Mouse (Mus musculus) hindbrain, embryonic 13.5 days (tissue): ENCODE results near the gene Rftn2. TPM values are rescaled to one million over a fixed set of nuclear protein-coding genes. Genes with fewer than 3 reads are reported as not detected.
A peak's percentile ranks its signal among the peaks of the same experiment; 100 is the strongest.

Experiments
- ATAC-seq: fragments of 200-750 bp; cut with Nextera tagmentation; 2 replicates; pipeline ENCODE4 v1.8.0; 2017; ENCODE audit warnings: moderate TSS enrichment; ENCODE audit not compliant: low FRiP score
- H3K27ac ChIP-seq: fragments of 300-500 bp; sonication (generic); 2 replicates; pipeline ENCODE4 v1.5.1; 2015; ENCODE audit warnings: inconsistent platforms, mild to moderate bottlenecking, moderate library complexity
- H3K27me3 ChIP-seq: fragments of 300-500 bp; sonication (generic); 2 replicates; pipeline ENCODE4 v1.6.1; 2015; ENCODE audit warnings: mild to moderate bottlenecking, inconsistent platforms
- H3K36me3 ChIP-seq: fragments of 300-500 bp; sonication (generic); 2 replicates; pipeline ENCODE4 v1.6.1; 2015; ENCODE audit warnings: mild to moderate bottlenecking, inconsistent platforms
- H3K4me1 ChIP-seq: fragments of 300-500 bp; sonication (generic); replicated peaks from 2 replicates; pipeline ENCODE4 v1.6.1; 2015; ENCODE audit warnings: inconsistent platforms
- H3K4me2 ChIP-seq: fragments of 300-500 bp; sonication (generic); 2 replicates; pipeline ENCODE4 v1.6.1; 2015; ENCODE audit warnings: inconsistent platforms, mild to moderate bottlenecking, moderate library complexity
- H3K4me3 ChIP-seq: fragments of 300-500 bp; sonication (generic); 2 replicates; pipeline ENCODE4 v1.5.1; 2015; ENCODE audit warnings: mild to moderate bottlenecking, inconsistent platforms
- H3K9ac ChIP-seq: fragments of 300-500 bp; sonication (generic); 2 replicates; pipeline ENCODE4 v1.6.1; 2015; ENCODE audit warnings: mild to moderate bottlenecking, inconsistent platforms
- H3K9me3 ChIP-seq: fragments of 300-500 bp; sonication (generic); 2 replicates; pipeline ENCODE4 v1.6.1; 2016; ENCODE audit warnings: inconsistent platforms
- WGBS: fragments of 180-500 bp; shearing (Covaris S2); methylation state at CpG from one replicate; pipeline ENCODE4 v1.1.7; 2015; 5-methylcytosine and 5-hydroxymethylcytosine counted together
- polyA plus RNA-seq: library from polyadenylated mRNA; unstranded; fragments of >200 nt; fragmentation: Nextera tagmentation; extraction: Ambion mirVana; gene quantifications from 2 replicates; pipeline ENCODE4 v1.2.1, GENCODE M21; 2015

Rftn2 gene
- polyA plus RNA-seq, result 10.0 and 11.3 TPM in 2 replicates

DNA sequence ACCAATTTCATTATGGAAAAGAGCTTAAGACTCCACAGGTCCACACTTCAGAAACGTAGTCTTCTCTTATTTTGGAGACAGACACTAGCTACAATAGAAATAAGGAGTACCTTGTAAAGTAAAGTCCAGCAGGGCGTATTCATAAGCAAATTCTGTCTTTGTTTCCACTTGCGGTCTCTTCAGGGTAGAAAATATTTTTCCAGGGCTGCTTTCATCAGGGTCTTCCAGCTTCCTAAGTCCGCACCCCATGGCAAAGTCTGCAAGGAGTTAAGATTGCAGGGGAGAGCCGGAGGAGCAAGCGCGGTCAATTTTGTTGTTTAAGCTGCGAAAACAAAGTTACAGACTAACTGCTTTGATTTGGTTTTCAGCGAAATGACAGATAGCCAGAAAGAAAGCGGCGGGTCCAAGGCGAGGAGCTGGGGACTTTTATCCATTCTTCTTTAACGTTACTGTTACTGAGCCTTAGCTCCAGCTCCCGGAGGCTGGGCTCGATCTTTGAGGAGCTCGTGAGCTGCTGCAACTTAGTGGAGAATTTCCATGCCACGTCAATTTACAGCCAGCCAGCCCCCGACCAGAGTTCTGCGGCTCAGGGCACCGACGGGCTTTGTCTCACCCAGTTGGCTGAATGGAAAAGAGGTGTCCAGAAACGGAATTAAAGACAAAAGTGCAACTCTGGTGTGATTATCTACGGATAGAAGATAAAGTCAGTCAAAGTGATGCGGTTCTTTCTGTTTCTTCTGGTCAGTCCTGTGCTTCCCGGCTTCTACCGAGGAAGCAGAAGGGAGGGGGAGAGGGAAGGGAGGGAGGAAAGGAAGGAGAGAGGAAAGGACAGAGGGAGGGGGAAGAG lies at the start of gene Rftn2:
Rftn2 (minus strand) TSS at position 772 of the 847 bp plus-strand sequence.
- under 1% methylated on average over 26 of the region's 26 CpGs for WGBS
- H3K9ac ChIP-seq, result peak within 1 kb of the TSS; percentile 71
- no peaks in the 10 kb centered on the region for H3K36me3 ChIP-seq
- 0 out of 2 replicates have a peak, but pooled peaks cover 4% of the 10 kb centered on the region for H3K27me3 ChIP-seq
- H3K27ac ChIP-seq, result peak within 1 kb of the TSS; percentile 55; the same call in 1 of the 2 replicates
- peak within 1 kb of the TSS; percentile 64 for H3K4me2 ChIP-seq
- H3K4me3 ChIP-seq, result peak within 1 kb of the TSS; percentile 44
- H3K4me1 ChIP-seq, result peaks cover 19% of the 10 kb centered on the region
- no peak for ATAC-seq
- no peaks in the 10 kb centered on the region for H3K9me3 ChIP-seq

DNA sequence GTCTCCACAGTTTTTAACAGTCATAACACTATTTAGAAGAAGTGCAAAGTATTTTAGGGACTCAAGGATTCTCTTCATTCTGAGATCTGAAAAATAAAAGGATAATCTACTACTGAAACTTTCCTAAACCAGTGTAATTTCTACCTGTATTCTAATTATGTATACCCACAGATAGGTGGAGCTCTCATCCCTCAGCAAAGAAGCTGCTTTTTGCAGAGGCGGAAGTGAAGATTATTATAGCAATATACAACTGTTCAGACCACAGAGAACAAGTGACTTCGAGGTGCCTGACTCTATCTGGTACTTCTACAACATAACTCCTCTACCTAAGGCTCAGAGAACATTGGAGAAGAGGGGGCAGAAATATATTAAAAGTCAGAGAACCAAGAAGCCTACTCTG lies 38.9 kb upstream of the Rftn2 start:
- WGBS, result 69% methylated on average over 2 of the region's 2 CpGs
- Histone ChIP-seq H3K4me1 (no peaks in the 10 kb centered on the region), H3K9ac (no peak overlapping the region), H3K27me3 (no peaks in the 10 kb centered on the region), H3K4me3 (no peak overlapping the region), H3K9me3 (no peaks in the 10 kb centered on the region), H3K4me2 (no peak overlapping the region), H3K27ac (no peak overlapping the region), H3K36me3 (no peaks in the 10 kb centered on the region)
- ATAC-seq, result no peak

DNA sequence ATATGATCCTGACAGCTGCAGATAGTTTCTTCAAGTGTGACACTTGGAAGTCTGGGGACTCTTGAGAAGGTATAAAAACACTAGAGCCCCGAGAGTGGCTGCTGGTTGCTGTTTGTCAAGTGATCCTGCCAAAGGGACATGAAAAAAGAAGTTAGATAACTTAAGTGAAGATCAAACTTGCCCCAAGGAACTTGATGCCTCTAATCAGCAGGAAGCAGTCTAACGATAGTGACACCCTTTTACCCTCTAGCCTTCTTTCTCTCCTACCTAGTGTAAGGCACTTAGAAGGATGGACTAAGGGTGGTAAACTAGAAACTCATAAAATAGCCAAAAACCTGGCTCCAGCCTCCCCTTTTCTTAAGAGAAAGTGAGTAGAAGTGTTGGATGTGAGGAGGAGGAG lies 37.8 kb upstream of the Rftn2 start:
- no peaks in the 10 kb centered on the region for H3K27me3 ChIP-seq
- H3K9ac ChIP-seq, result no peak overlapping the region
- no peak for ATAC-seq
- no peaks in the 10 kb centered on the region for H3K9me3 ChIP-seq
- WGBS, result 65% methylated on average over 2 of the region's 2 CpGs
- no peak overlapping the region for H3K27ac ChIP-seq
- no peaks in the 10 kb centered on the region for H3K36me3 ChIP-seq
- no peak overlapping the region for H3K4me3 ChIP-seq
- H3K4me2 ChIP-seq, result no peak overlapping the region
- H3K4me1 ChIP-seq, result no peaks in the 10 kb centered on the region

DNA sequence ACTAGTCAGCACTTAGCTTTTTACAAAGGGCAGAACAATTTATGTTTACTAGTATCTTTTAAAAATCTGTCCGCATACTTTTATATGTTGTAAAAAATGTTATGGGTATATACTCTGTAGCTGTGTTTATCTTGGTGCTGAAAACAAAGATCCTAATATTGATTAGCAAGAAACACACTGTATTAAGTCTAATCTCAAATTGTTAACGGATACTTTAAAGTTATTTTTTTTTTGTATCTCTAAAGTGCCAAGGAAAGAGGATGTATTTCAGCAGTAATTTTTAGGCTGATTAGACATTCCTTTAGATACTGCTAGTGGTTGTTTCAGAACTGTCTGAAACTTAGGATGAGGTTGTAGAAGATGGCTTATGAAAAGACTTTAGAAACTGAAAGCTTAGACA lies 19.8 kb upstream of the Rftn2 start:
- Histone ChIP-seq H3K4me1 (peaks cover 8% of the 10 kb centered on the region), H3K27me3 (no peaks in the 10 kb centered on the region), H3K27ac (no peak overlapping the region), H3K36me3 (no peaks in the 10 kb centered on the region), H3K4me3 (no peak overlapping the region), H3K4me2 (no peak overlapping the region), H3K9ac (no peak overlapping the region), H3K9me3 (no peaks in the 10 kb centered on the region)
- WGBS, result 89% methylated on average over 2 of the region's 2 CpGs
- no peak for ATAC-seq

DNA sequence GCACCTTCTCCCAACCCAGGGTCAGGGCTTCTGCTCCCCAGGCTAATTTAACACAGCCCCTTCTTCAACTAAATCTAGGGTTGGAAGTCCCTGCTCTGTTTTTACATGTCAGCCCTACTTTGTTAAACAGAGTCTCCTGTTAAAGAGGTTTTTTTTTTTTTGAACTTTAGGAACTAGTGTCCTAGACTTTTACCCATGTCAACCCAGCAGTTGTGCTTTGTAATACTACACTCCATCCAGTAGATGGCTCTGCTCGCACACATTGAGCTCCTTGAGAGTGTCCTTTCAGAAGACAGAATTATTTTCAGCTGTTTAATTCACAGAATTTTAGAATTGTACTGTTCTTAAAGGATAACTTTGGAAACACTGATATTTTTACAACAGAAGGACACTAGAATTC lies 12.7 kb upstream of the Rftn2 start:
- 2% methylated on average over 1 of the region's 1 CpGs for WGBS
- no peak for ATAC-seq
- Histone ChIP-seq H3K4me2 (peak overlapping the region; percentile 98), H3K36me3 (no peaks in the 10 kb centered on the region), H3K27ac (no peak overlapping the region), H3K4me3 (peak overlapping the region; percentile 84), H3K9ac (peak overlapping the region; percentile 87), H3K27me3 (no peaks in the 10 kb centered on the region), H3K4me1 (peaks cover 43% of the 10 kb centered on the region), H3K9me3 (no peaks in the 10 kb centered on the region)

DNA sequence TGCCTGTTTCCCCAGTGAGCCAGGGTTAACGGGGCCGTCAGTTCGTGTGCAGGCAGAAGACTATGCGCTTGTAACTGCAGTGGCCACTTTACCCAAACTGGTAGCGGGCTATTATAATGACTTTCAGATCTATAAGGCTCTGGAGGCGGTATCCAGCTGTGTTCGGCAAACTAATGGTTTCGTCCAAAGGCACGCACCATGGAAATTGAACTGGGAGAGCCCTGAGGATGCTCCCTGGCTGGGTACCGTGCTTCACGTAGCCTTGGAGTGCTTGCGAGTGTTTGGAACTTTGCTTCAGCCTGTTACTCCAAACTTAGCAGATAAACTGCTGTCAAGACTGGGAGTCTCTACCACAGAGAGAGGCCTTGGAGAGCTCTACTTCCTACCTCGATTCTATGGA lies 11.9 kb upstream of the Rftn2 start:
- Histone ChIP-seq H3K27me3 (no peaks in the 10 kb centered on the region), H3K9ac (peak overlapping the region; percentile 87), H3K4me2 (peak overlapping the region; percentile 98), H3K4me1 (peaks cover 43% of the 10 kb centered on the region), H3K4me3 (peak overlapping the region; percentile 84), H3K36me3 (no peaks in the 10 kb centered on the region), H3K27ac (no peak overlapping the region), H3K9me3 (no peaks in the 10 kb centered on the region)
- ATAC-seq, result no peak
- 18% methylated on average over 13 of the region's 13 CpGs for WGBS

DNA sequence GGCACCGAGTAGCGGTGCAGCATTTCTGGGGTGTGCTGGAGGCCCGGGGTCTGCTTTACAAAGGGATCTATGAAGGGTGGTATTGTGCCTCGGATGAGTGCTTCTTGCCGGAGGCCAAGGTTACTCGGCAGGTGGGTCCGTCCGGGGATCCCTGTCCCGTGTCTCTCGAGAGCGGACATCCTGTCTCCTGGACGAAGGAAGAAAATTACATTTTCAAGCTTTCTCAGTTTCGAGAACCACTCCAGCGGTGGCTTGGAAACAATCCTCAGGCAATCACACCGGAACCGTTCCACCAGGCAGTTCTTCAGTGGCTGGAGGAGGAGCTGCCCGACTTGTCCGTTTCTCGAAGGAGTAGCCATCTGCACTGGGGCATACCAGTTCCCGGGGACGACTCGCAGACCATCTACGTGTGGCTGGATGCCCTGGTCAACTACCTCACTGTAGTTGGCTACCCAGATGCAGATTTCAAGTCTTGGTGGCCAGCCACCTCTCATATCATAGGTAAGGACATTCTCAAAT lies 11.1 kb upstream of the Rftn2 start:
- H3K4me2 ChIP-seq, result peak overlapping the region; percentile 98
- ATAC-seq, result peak; percentile 78; the same call in 1 of the 2 replicates

DNA sequence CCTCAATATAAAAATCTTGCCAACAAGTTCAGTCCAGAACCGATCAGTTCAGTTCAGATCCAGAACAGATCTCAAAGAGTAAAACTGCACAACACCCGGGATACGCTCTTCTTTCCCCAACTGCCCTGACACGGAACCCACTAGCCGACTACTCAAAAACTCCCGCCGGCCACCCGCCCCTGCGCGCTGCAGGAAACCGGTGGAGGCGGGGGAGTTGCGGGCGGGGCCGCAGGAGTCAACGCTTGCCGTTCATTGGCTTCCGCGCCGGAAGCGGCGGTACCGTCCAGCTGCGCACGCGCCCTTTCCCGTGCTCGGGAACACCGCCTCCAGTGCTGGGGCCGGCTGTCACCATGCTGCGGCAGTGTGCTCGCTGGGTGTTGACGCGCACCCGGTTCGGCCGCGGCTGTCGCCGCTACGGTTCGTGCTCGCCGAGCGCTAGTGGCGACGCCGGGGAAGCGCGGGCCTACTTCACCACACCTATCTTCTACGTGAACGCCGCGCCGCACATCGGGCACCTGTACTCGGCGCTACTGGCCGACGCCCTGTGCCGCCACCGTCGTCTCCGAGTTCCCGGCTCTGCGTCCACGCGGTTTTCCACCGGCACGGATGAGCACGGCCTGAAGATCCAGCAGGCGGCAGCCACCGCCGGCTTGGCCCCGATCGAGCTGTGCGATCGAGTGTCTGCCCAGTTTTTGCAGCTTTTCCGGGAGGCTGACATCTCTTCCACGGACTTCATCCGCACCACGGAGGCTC lies 10.5 kb upstream of the Rftn2 start, which contains the start of gene Mars2:
Mars2 (plus strand) TSS at position 288 of the 753 bp plus-strand sequence.
- Histone ChIP-seq H3K9ac (peak within 1 kb of the TSS; percentile 87), H3K4me3 (peak within 1 kb of the TSS; percentile 84), H3K4me2 (peak within 1 kb of the TSS; percentile 98), H3K36me3 (no peaks in the 10 kb centered on the region), H3K27ac (peak within 1 kb of the TSS; percentile 88), H3K27me3 (no peaks in the 10 kb centered on the region), H3K4me1 (peaks cover 41% of the 10 kb centered on the region), H3K9me3 (no peaks in the 10 kb centered on the region)
- peak; percentile 99 for ATAC-seq
- WGBS, result under 1% methylated on average over 82 of the region's 82 CpGs

More for the DNA sequence above, 11.1 kb upstream of the Rftn2 start:
- H3K27ac ChIP-seq, result peak overlapping the region; percentile 88
- peak overlapping the region; percentile 87 for H3K9ac ChIP-seq
- H3K9me3 ChIP-seq, result no peaks in the 10 kb centered on the region
- 0% methylated on average over 23 of the region's 23 CpGs for WGBS
- H3K4me3 ChIP-seq, result peak overlapping the region; percentile 84
- peaks cover 43% of the 10 kb centered on the region for H3K4me1 ChIP-seq
- no peaks in the 10 kb centered on the region for H3K27me3 ChIP-seq
- no peaks in the 10 kb centered on the region for H3K36me3 ChIP-seq

DNA sequence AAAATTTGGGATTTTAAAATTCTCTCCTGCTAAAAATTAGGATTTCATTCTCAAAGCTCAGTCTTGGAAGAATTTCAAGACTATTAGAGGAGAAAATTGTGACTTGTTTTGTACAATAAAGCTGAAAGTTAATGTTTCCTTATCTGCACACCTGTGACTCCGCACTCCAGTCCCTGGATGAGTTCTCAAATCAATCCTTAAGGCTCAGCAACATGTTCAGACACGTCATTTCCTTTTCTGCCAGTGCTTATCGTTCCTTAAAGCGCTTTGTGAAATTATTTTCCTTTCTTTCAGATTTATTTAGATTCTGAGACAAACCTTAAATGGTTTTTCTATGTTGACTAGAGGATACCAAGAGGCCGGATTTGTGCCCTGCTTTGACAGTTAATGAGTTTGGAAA lies 9.9 kb upstream of the Rftn2 start:
- Histone ChIP-seq H3K27me3 (no peaks in the 10 kb centered on the region), H3K9me3 (no peaks in the 10 kb centered on the region), H3K27ac (no peak overlapping the region), H3K4me1 (peaks cover 36% of the 10 kb centered on the region), H3K9ac (0 out of 2 replicates have a peak overlapping the region, but pooled peaks have one; percentile 24), H3K4me3 (peak overlapping the region; percentile 84), H3K4me2 (peak overlapping the region; percentile 98), H3K36me3 (no peaks in the 10 kb centered on the region)
- 38% methylated on average over 5 of the region's 5 CpGs for WGBS
- no peak for ATAC-seq

DNA sequence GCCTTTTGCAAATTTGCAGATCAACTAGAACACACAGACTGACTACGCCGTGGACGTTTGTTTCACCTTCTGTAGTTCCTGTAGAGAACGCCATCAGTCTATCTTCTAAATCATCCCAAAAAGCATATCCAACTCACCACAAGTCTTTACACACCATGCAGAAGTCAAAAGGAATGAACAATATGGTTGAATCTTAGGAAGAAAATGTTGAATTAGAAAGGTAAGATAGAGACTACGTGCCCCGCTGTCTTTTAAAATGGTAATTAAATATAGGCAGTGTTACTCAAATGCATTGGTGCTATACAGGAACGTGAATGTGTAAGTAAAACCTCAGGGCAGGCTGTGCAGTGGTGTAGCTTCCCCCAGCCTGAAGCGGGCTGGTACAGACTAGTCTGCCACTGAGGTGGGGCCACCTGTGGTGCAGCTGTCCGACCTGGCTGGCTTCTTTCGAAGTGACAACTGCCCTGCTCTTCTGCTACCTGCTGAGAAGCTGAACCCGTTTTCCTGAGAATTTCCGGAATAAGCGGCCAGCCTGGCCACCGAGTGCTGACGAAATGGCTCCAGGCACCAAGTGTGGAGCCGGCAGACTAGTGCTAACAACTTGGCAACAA lies 8.4 kb upstream of the Rftn2 start:
- Histone ChIP-seq H3K9ac (no peak overlapping the region), H3K9me3 (no peaks in the 10 kb centered on the region), H3K4me3 (no peak overlapping the region), H3K4me2 (no peak overlapping the region), H3K27me3 (no peaks in the 10 kb centered on the region), H3K27ac (no peak overlapping the region), H3K36me3 (no peaks in the 10 kb centered on the region), H3K4me1 (peaks cover 21% of the 10 kb centered on the region)
- 57% methylated on average over 16 of the region's 16 CpGs for WGBS
- ATAC-seq, result no peak

DNA sequence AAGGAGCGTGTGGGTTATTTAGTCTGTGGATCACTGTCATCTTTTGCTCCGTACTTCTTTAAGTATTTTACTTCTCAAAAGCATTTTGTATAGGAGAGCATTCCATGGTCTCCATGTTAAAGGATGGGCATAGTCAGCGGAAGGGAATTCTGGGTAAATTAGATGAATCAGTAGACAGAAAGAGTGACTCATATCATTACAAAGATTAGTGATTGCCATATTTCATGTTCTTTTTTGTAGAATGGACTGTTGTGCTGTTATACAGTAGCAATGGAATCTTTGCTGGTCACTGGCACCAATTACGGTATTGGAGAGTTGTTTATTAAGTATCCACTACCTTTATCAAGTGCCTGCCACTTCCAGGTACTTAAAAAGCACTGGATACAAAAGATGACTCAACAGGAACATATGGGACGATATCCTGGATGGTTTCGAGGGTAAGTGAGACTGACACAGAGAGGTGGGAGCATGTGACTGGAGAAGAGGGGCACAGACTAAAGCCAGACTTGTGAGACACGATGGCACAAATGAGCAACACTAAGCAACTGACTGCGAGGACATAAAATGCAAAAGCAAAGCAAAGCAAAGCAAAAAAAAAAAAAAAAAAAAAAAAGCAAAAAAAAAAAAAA lies 1.8 kb upstream of the Rftn2 start:
- no peak overlapping the region for H3K9ac ChIP-seq
- H3K9me3 ChIP-seq, result no peaks in the 10 kb centered on the region
- peaks cover 15% of the 10 kb centered on the region for H3K4me1 ChIP-seq
- no peak overlapping the region for H3K27ac ChIP-seq
- H3K4me3 ChIP-seq, result no peak overlapping the region
- ATAC-seq, result no peak
- no peak overlapping the region for H3K4me2 ChIP-seq
- H3K36me3 ChIP-seq, result no peaks in the 10 kb centered on the region
- WGBS, result 92% methylated on average over 8 of the region's 8 CpGs
- 0 out of 2 replicates have a peak, but pooled peaks cover 4% of the 10 kb centered on the region for H3K27me3 ChIP-seq
